Mouse (Mus musculus): Measurements from ENCODE around the gene Syne3. TPM values are rescaled to one million over a fixed set of nuclear protein-coding genes. Genes with fewer than 3 reads are reported as not detected.

Gene Syne3
- polyA plus RNA-seq, 1 experiment from 2014 or later = 0.11 TPM

DNA sequence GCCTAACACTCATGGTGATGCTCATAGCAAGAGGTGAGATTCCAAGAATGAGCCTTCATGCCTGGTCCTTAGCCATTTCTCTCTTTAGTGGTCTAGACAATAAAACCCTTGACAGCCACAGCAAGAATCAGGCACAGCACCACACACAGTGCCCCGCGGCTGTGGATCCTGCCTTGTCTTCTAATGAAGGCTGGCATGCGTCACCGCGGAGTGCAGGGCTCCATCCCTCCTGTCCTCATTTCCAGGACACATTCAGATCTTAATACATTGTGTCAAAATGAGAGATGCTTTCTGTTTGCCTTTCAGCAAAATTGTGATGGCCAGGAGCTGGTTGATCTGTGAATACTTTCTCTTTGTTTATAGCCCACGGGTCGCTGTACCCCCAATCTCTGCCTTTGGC is 88.5 kb downstream of the Syne3 start:
- Histone ChIP-seq H3K9me3 (ENCODE audit: control insufficient read depth, low read length) (no peaks in the 10 kb centered on the region), H3K36me3 (ENCODE audit: control insufficient read depth, insufficient read depth, low read length) (no peaks in the 10 kb centered on the region), H3K9ac (ENCODE audit: low read depth, low read length) (no peak overlapping the region), H3K4me1 (replicated peaks; ENCODE audit: control insufficient read depth, insufficient read depth, low read length) (peaks cover 2% of the 10 kb centered on the region; the same call in 1 of the 2 replicates), H3K27ac (ENCODE audit: low read depth, low read length) (no peak overlapping the region), H3K4me2 (replicated peaks; ENCODE audit: low read depth, low read length) (no peak overlapping the region), H3K4me3 (ENCODE audit: low read depth, low read length) (no peak overlapping the region), H3K27me3 (ENCODE audit: control insufficient read depth, insufficient read depth, low read length) (no peaks in the 10 kb centered on the region; the same call in 1 of the 2 replicates)
- ATAC-seq (ENCODE audit: low FRiP score) (no peak), DNase-seq (ENCODE audit: low spot score) (no peak)
- WGBS = 93% methylated on average over 7 of the region's 7 CpGs

DNA sequence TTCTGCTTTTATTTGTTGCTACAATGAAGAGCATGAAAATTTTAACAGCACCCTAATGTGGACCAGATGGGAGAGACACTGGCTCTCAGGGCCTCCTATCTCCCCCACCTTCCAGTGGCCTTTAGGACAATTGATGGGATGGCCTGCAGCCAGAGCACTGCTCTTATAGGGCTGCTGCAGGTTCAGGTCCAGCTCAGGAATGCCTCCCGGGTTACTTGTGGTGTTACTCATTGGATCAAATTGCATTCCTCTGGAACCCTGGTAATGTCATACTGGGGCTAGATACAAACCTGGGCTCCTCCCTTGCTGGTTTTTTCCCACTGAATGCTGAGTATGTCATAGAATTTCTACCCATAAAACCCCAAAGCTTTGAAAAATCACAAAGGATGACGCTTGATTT is 90.4 kb downstream of the Syne3 start:
- H3K9me3 ChIP-seq (ENCODE audit: control insufficient read depth, low read length) = no peaks in the 10 kb centered on the region
- H3K27ac ChIP-seq (ENCODE audit: low read depth, low read length) = no peak overlapping the region
- ATAC-seq (ENCODE audit: low FRiP score) (no peak), DNase-seq (ENCODE audit: low spot score) (no peak)
- H3K4me3 ChIP-seq (ENCODE audit: low read depth, low read length) = no peak overlapping the region
- no peak overlapping the region for H3K9ac ChIP-seq (ENCODE audit: low read depth, low read length)
- no peaks in the 10 kb centered on the region for H3K36me3 ChIP-seq (ENCODE audit: control insufficient read depth, insufficient read depth, low read length)
- no peaks in the 10 kb centered on the region; the same call in 1 of the 2 replicates for H3K27me3 ChIP-seq (ENCODE audit: control insufficient read depth, insufficient read depth, low read length)
- peaks cover 2% of the 10 kb centered on the region; the same call in 1 of the 2 replicates for H3K4me1 ChIP-seq (replicated peaks; ENCODE audit: control insufficient read depth, insufficient read depth, low read length)
- H3K4me2 ChIP-seq (replicated peaks; ENCODE audit: low read depth, low read length) = no peak overlapping the region
- WGBS = 74% methylated on average over 2 of the region's 2 CpGs

DNA sequence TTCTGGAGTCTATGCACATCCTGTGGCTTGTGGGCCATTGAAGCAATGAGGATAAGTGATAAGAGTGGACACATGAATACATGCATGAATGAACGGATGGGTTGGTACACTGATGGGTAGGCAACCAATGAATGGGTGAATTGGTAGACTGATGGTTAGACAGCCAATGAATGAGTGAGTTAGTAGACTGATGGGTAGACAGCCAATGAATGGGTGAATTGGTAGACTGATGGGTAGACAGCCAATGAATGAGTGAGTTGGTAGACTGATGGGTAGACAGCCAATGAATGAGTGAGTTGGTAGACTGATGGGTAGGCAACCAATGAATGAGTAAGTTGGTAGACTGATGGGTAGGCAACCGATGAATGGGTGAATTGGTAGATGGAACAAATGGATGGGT is 91.7 kb downstream of the Syne3 start:
- Histone ChIP-seq H3K4me2 (replicated peaks; ENCODE audit: low read depth, low read length) (no peak overlapping the region), H3K4me3 (ENCODE audit: low read depth, low read length) (no peak overlapping the region), H3K27ac (ENCODE audit: low read depth, low read length) (no peak overlapping the region), H3K9ac (ENCODE audit: low read depth, low read length) (no peak overlapping the region), H3K4me1 (replicated peaks; ENCODE audit: control insufficient read depth, insufficient read depth, low read length) (peaks cover 2% of the 10 kb centered on the region; the same call in 1 of the 2 replicates), H3K27me3 (ENCODE audit: control insufficient read depth, insufficient read depth, low read length) (no peaks in the 10 kb centered on the region; the same call in 1 of the 2 replicates), H3K9me3 (ENCODE audit: control insufficient read depth, low read length) (no peaks in the 10 kb centered on the region), H3K36me3 (ENCODE audit: control insufficient read depth, insufficient read depth, low read length) (no peaks in the 10 kb centered on the region)
- 91% methylated on average over 2 of the region's 2 CpGs for WGBS
- ATAC-seq (ENCODE audit: low FRiP score) (no peak), DNase-seq (ENCODE audit: low spot score) (no peak)

DNA sequence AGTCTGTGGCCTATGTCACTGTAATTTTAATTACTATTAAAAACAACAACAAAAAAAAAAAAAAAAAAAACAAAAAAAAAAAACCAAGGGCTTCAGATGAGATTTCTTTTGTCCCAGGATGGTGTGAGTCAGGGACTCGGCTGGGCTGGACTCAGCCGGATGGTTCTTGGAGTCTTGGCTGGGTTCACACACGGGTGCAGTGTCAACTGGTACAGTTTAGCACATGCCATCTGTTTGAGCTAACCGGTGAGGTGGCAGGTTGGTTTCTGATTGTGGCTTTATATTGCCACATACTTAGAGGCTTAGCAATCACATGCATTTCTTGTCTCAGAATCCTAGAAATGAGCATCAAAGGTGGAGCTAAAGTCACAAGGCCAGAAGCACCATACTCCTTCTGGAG is 92.3 kb downstream of the Syne3 start:
- no peak overlapping the region for H3K4me2 ChIP-seq (replicated peaks; ENCODE audit: low read depth, low read length)
- no peaks in the 10 kb centered on the region for H3K9me3 ChIP-seq (ENCODE audit: control insufficient read depth, low read length)
- 90% methylated on average over 4 of the region's 4 CpGs for WGBS
- no peak overlapping the region for H3K4me3 ChIP-seq (ENCODE audit: low read depth, low read length)
- no peaks in the 10 kb centered on the region for H3K36me3 ChIP-seq (ENCODE audit: control insufficient read depth, insufficient read depth, low read length)
- H3K27ac ChIP-seq (ENCODE audit: low read depth, low read length) = no peak overlapping the region
- no peaks in the 10 kb centered on the region; the same call in 1 of the 2 replicates for H3K27me3 ChIP-seq (ENCODE audit: control insufficient read depth, insufficient read depth, low read length)
- H3K9ac ChIP-seq (ENCODE audit: low read depth, low read length) = no peak overlapping the region
- H3K4me1 ChIP-seq (replicated peaks; ENCODE audit: control insufficient read depth, insufficient read depth, low read length) = peaks cover 5% of the 10 kb centered on the region; the same call in 1 of the 2 replicates
- DNase-seq (ENCODE audit: low spot score) (no peak), ATAC-seq (ENCODE audit: low FRiP score) (no peak)

DNA sequence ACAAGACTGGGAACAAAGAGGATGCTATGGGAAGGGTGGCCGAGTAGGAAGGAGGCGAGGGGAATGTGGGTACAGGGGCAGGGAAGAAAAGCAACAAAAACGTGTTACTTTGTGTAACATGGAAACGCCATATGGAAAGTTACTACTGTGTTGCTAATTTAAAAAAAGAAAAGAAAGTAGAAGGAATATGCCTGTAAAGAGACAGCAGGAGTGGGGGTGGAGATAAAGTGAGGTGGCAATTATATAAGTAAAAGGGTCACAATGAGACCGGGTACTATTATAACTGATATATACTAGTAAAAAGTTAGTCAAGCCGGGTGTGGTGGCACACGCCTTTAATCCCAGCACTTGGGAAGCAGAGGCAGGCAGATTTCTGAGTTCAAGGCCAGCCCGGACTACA is 92.8 kb downstream of the Syne3 start:
- DNase-seq (ENCODE audit: low spot score) (no peak), ATAC-seq (ENCODE audit: low FRiP score) (no peak)
- 85% methylated on average over 8 of the region's 8 CpGs for WGBS

DNA sequence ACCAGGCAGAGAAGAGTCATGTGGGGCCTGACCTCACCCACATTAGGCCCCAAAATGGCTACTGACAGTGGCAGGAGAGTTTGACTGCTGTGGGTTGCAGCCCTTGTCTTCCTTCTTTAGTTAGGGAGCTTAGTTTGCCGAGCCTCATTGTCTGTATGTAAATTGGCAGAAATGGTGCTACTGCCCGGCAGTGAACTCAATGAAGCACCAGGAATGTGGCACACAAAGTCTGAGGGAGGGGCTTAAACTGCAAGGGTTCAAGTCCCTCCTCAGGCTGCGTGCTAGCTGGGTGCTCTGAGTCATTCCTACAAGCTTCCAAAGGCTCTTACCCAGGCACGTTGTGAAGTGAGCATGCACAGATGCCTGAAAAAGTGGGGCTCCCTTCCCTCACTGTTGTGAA is 93.9 kb downstream of the Syne3 start:
- DNase-seq (ENCODE audit: low spot score) = no peak
- Histone ChIP-seq H3K4me3 (ENCODE audit: low read depth, low read length) (no peak overlapping the region), H3K27ac (ENCODE audit: low read depth, low read length) (no peak overlapping the region), H3K4me2 (replicated peaks; ENCODE audit: low read depth, low read length) (no peak overlapping the region), H3K9me3 (ENCODE audit: control insufficient read depth, low read length) (no peaks in the 10 kb centered on the region), H3K27me3 (ENCODE audit: control insufficient read depth, insufficient read depth, low read length) (no peaks in the 10 kb centered on the region; the same call in 1 of the 2 replicates), H3K36me3 (ENCODE audit: control insufficient read depth, insufficient read depth, low read length) (no peaks in the 10 kb centered on the region), H3K9ac (ENCODE audit: low read depth, low read length) (no peak overlapping the region), H3K4me1 (replicated peaks; ENCODE audit: control insufficient read depth, insufficient read depth, low read length) (peaks cover 5% of the 10 kb centered on the region; the same call in 1 of the 2 replicates)
- ATAC-seq (ENCODE audit: low FRiP score) = no peak
- WGBS = 50% methylated on average over 4 of the region's 4 CpGs

More for the DNA sequence above, 92.8 kb downstream of the Syne3 start:
- no peak overlapping the region for H3K27ac ChIP-seq (ENCODE audit: low read depth, low read length)
- H3K4me2 ChIP-seq (replicated peaks; ENCODE audit: low read depth, low read length) = no peak overlapping the region
- H3K9me3 ChIP-seq (ENCODE audit: control insufficient read depth, low read length) = no peaks in the 10 kb centered on the region
- H3K9ac ChIP-seq (ENCODE audit: low read depth, low read length) = no peak overlapping the region
- peaks cover 5% of the 10 kb centered on the region; the same call in 1 of the 2 replicates for H3K4me1 ChIP-seq (replicated peaks; ENCODE audit: control insufficient read depth, insufficient read depth, low read length)
- no peaks in the 10 kb centered on the region; the same call in 1 of the 2 replicates for H3K27me3 ChIP-seq (ENCODE audit: control insufficient read depth, insufficient read depth, low read length)
- no peaks in the 10 kb centered on the region for H3K36me3 ChIP-seq (ENCODE audit: control insufficient read depth, insufficient read depth, low read length)
- no peak overlapping the region for H3K4me3 ChIP-seq (ENCODE audit: low read depth, low read length)

DNA sequence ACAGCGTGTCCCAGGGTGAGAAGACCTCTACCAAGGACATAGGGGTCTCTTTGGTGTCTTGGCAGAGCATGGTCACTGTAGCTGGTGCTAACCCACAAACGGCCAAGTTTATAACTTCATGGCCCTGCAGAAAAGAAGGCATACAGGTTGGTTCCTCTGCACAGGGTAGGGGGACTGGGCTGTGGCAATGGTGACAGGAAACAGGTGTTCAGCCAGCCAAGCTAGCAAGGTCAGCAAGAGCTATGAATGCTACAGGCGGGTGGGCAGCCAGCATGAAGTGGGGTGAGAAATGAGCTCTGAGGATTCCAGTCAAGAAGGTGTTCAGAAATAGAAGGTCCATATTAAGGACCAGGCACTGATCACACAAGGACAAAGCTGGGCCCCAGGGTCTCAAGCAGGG is 96.6 kb downstream of the Syne3 start:
- Histone ChIP-seq H3K9ac (ENCODE audit: low read depth, low read length) (no peak overlapping the region), H3K36me3 (ENCODE audit: control insufficient read depth, insufficient read depth, low read length) (no peaks in the 10 kb centered on the region), H3K4me3 (ENCODE audit: low read depth, low read length) (no peak overlapping the region), H3K27me3 (ENCODE audit: control insufficient read depth, insufficient read depth, low read length) (peaks cover 4% of the 10 kb centered on the region; the same call in 1 of the 2 replicates), H3K9me3 (ENCODE audit: control insufficient read depth, low read length) (no peaks in the 10 kb centered on the region), H3K4me1 (replicated peaks; ENCODE audit: control insufficient read depth, insufficient read depth, low read length) (peaks cover 13% of the 10 kb centered on the region), H3K27ac (ENCODE audit: low read depth, low read length) (no peak overlapping the region), H3K4me2 (replicated peaks; ENCODE audit: low read depth, low read length) (no peak overlapping the region)
- 55% methylated on average over 3 of the region's 3 CpGs for WGBS
- no peak for DNase-seq (ENCODE audit: low spot score)
- ATAC-seq (ENCODE audit: low FRiP score) = no peak

DNA sequence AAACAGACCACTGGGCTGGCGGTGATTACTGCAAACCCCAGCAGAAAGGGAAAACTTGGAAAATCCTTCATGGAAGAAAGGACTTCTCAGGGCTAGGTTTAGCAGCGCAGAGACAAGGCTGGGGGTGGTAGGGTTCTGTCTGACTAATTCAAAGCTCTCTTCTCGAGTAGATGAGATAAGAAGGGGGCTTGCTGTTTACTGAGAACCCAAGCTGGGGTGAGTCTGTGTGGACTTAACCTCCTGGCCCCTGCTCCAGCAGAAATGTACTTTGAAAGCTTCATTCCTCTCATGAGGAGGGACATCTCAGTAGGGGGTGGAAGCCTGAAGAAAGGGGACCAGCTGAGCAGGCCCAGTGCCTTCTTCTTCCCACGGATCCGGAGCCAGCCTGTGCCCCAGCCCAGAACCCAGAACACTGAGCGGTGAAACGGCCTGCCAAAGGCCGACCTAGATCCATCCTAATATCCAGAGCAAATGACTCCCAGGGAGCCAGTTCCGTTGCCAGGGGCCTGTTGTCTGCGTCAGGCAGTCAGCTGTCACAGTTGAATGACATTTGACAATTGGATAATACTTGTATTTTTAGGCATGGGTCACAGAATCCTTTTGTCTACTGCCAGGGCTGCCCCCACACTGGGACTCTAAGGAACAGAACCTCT is 97.2 kb downstream of the Syne3 start:
- Histone ChIP-seq H3K4me3 (ENCODE audit: low read depth, low read length) (no peak overlapping the region), H3K4me2 (replicated peaks; ENCODE audit: low read depth, low read length) (no peak overlapping the region), H3K9ac (ENCODE audit: low read depth, low read length) (no peak overlapping the region), H3K27me3 (ENCODE audit: control insufficient read depth, insufficient read depth, low read length) (peaks cover 4% of the 10 kb centered on the region; the same call in 1 of the 2 replicates), H3K4me1 (replicated peaks; ENCODE audit: control insufficient read depth, insufficient read depth, low read length) (peaks cover 14% of the 10 kb centered on the region), H3K27ac (ENCODE audit: low read depth, low read length) (no peak overlapping the region), H3K36me3 (ENCODE audit: control insufficient read depth, insufficient read depth, low read length) (no peaks in the 10 kb centered on the region), H3K9me3 (ENCODE audit: control insufficient read depth, low read length) (no peaks in the 10 kb centered on the region)
- 24% methylated on average over 10 of the region's 10 CpGs for WGBS
- DNase-seq (ENCODE audit: low spot score) (no peak), ATAC-seq (ENCODE audit: low FRiP score) (no peak)

DNA sequence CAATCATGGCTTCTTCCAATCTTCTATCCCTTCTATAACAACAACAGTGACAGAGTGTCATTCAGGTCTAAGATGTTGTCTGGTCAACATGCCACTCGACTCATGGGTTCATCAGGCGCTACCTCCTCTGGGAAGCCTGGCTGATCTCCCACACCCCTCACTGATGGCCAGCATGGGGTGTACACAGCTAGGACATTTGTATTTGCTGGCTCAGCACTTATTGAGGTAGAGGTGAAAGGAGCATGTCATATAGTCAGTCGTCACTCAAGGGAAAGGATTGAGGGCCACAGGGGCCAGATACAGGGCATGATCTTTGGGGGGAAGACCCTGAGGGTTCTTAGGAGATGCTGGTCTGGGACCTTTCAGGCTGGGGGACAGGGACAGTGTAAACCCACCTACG is 99.9 kb downstream of the Syne3 start:
- Histone ChIP-seq H3K9me3 (ENCODE audit: control insufficient read depth, low read length) (peaks cover 3% of the 10 kb centered on the region; the same call in 1 of the 2 replicates), H3K36me3 (ENCODE audit: control insufficient read depth, insufficient read depth, low read length) (no peaks in the 10 kb centered on the region), H3K9ac (ENCODE audit: low read depth, low read length) (no peak overlapping the region), H3K4me1 (replicated peaks; ENCODE audit: control insufficient read depth, insufficient read depth, low read length) (peaks cover 14% of the 10 kb centered on the region), H3K27ac (ENCODE audit: low read depth, low read length) (no peak overlapping the region), H3K27me3 (ENCODE audit: control insufficient read depth, insufficient read depth, low read length) (peaks cover 4% of the 10 kb centered on the region; the same call in 1 of the 2 replicates), H3K4me3 (ENCODE audit: low read depth, low read length) (no peak overlapping the region), H3K4me2 (replicated peaks; ENCODE audit: low read depth, low read length) (no peak overlapping the region)
- no peak for ATAC-seq (ENCODE audit: low FRiP score)
- 89% methylated on average over 4 of the region's 4 CpGs for WGBS
- no peak for DNase-seq (ENCODE audit: low spot score)
